Mouse (Mus musculus) R1 (cell line): ENCODE data around the gene Med26.

Experiments
- DNase-seq: peaks from one replicate; pipeline ENCODE4 v3.0.0-alpha.2; 2018; ENCODE audit warnings: low read depth, low spot score

Gene Med26

DNA sequence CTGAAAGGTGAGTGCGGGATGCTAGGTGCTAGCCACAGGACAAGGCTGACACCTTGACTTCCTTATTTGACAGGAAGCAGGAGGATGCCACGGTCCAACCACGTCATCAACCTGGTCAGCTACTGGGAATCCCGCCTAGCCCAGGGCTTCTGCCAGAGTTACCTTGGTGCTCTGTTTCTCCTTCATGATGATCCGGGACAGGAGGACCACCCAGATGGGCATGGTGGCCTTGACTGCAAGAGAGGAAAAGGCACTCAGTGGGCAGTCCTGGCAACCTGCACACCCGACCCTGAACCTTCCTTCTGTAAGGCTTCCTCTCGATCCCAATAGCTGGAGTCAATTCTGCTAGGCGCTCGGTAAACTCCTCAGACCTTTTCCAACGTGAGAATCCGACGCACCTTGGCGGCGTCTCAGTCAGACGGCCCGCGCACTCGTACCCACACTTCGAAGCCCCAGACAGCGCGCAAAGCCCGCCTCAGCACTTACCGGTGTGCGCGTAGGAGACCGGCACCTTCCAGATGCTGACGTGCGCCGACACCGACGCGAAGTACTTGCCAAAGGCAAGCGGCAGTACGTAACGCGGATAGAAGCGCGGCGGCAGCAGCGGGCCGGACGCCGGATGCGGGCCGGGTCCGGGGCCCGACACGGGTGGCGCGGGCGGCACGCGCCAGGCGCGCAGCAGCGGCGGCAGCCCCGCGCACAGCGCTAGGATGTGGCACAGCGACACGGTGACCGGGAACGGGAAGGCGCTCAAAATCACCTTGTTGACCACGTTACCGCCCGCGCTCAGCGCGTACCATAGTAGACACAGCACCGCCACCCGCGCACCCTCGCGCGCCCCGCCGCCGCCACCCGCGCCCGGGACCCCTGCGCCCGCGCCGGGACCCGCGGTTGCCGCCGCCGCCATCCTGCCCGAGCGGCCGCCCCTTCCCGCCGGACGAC is 56.1 kb downstream of the Med26 start, which contains the start of gene Slc35e1:
Slc35e1 (minus strand) TSS at position 935 of the 942 bp plus-strand sequence.
- DNase-seq = peak; percentile 57

- DNase-seq = no peak
These were observed 57.1 kb downstream of the Med26 start for GRCm38 (mm10) chr8:72491017-72491416.

DNA sequence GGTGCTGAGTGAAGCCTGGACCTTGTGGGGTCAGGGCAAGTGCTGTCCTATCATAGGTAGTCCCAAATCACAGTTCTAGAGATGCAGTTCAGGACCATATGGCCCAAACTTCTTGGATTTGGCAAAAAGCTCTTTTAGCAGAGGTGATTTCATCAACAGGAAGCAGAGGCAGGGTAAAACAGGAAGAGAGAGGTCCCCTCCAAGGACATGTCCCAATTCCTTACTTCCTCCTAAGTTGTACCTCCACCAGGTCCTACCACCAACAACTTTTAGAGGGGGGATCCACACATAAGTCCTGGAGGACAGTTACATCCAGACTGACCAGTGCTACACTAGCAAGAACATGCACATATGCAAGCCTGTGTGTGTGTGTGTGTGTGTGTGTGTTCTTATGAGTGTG is 61.1 kb downstream of the Med26 start:
- DNase-seq = no peak

DNA sequence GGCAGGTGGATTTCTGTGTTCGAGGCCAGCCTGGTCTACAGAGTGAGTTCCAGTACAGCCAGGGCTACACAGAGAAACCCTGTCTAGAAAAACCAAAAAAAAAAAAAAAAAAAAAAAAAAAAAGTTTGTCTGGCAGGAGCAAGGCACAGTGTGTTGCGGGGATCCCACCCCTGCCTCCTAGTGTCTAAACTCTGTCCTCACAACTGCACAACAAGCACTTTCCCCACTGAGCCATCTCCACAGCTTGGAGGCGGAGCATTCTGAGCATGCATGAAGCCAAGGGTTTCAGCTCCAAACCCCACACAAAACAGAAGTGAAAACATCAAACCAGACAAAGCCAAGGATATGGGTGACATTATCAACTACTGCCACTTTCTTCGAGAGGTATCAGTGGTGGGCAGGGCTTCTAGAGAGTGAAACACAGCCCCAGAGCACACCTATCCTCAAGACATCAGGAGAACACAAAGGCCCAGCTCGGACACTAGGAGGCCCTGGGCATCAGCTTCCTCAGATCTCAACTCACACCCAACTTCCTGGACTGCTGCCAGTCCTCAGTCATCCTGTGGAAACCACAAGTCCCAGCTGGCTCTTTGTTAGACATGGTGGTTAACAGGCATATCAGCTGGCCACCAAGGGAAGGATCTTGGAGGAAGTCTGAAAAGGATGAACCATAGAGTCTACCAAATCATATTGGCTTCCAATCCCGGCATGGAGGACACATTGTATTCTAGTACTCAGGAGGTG is 62.4 kb downstream of the Med26 start:
- DNase-seq = peak; percentile 58

DNA sequence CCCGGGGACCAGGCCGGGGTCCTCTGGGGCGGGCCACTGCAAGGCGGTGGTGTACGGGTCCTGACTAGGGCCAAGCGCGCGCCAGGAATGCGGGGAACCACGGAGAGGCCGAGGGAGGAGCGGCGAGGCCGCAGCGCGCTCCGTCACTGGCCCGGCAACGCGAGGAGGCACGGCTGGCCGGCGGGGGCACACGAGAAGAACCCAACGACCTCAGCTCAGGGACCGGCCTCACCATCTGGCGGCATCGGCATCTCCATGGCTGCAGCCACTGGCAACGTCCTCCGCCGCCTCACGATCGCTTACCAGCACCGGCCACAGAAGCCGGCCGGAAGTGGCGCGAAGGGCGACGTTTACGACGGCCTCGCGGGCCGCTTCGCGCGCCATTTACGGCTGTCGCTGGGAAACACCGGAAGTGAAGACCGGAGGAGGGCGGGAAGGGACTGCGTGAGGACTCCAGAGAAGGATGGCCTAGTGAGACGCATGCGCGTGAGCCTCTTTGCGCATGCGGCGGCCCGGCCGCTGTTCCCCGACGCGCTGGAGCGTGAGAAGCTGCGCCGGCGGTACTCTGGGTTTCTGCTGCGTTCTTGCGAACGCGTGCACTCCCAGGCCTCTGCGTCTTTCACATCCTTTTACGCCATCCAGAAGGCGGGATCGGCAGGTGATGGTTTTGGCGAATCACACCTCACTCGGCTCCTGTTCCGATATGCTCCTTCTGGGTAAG is 73.1 kb downstream of the Med26 start, which contains the start of gene Cherp:
Cherp (minus strand) TSS at position 401 of the 721 bp plus-strand sequence.
- peak; percentile 99 for DNase-seq

DNA sequence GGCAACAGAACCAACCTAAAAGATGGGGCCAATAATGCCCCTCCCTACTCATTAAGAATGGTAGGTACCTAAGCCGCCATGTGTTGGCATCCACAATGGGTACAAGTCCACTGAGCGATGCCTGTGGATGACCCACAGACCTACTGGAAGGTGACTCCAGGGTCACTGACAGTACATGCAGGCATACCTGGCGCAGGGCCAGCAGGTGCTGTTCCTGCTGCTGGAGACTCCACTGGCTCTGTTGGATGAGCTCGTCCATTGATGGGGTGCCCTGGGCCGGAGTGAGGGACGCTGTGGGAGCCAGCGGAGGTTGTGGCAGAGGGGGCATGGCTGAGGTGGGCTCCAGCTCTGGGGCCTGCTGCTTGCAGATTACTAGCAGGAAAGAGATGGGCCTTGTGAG is 77.4 kb downstream of the Med26 start:
- DNase-seq = no peak

- no peak for DNase-seq
These were observed 78.1 kb downstream of the Med26 start for GRCm38 (mm10) chr8:72469984-72470383.

- no peak for DNase-seq
These were observed 78.8 kb downstream of the Med26 start for GRCm38 (mm10) chr8:72469243-72469642.

GRCm38 (mm10) chr8:72464211-72464610 is 83.9 kb downstream of the Med26 start:
- no peak for DNase-seq

- DNase-seq = no peak
These were observed 88.1 kb downstream of the Med26 start for GRCm38 (mm10) chr8:72459881-72460533.

- no peak for DNase-seq
These were observed 89.6 kb downstream of the Med26 start for GRCm38 (mm10) chr8:72458457-72458856.

DNA sequence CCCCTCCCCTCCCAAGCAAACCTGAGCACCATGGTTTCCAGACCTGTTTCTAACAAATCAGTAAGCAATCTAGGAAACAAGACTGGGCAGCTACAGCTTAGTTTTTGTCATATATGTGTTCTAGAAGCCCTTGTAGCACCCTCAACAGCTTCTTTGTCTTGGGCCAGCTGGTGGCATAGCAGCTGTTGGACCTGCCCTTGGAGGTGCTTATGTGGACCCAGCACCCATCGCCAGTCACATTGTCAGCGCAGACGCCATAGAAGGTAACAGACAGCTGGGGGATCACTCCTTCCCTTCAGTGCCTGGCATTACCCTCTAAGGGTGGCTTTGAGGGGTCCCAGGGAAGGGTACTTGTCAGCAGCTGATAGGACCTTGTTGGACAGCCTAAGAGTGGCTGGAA is 90.3 kb downstream of the Med26 start:
- DNase-seq = no peak

DNA sequence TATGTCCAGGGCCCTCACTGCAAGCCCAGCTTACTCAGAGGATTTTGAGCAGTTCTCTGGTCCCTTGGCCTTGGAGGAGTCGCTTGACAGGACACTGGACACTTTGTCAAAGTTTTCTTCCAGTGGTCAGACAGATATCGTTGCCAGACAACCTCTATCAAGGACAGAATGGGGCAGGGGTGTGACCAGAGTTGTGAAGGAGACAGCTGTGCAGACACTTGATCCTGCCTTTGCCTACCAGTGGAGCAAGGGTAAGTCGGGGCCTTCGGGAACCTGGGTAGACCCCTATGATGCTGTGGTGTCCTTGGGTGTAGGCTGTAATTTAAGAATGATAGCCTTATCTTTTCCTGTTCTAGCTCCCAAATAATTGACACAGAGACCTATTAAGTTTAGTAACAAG is 92.8 kb downstream of the Med26 start:
- no peak for DNase-seq

DNA sequence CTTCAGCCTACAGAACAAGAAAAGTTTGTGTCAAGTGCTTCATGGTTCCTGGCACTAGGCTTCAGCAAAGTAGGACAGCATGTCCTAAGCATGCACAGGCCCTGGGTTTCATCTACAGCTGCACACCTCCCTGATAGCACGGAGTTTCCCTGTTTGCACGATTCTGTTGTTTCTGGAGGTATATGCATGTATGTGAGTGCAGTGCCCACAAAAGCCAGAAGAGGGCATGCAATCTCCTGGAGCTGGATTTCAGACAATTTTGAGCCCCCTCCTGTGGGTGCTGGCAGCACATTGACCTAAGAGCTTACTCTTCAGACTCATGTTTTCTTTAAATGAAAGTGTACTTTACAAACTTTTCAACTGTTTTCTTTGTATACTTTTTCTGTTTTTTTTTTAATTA is 94.2 kb downstream of the Med26 start:
- DNase-seq = peak; percentile 77

DNA sequence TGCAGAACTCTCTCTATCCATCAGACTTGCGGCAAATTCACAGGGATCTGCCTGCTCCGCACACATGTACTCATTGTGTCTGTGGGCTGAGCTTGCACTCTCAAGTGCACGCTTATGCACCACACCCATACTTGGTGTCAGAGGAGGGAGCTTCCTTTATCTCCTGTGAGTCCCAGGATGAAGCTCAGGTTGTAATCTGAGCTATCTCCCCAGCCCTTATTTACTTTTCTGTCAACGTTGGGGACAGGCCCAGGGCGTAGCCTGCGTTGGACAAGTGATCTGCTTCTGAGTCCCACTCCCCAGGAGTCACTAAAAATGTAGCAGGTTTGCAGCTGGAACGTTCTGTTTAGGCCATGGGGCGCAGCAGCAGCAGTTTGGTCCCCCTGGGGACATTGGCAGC is 96.6 kb downstream of the Med26 start:
- no peak for DNase-seq

DNA sequence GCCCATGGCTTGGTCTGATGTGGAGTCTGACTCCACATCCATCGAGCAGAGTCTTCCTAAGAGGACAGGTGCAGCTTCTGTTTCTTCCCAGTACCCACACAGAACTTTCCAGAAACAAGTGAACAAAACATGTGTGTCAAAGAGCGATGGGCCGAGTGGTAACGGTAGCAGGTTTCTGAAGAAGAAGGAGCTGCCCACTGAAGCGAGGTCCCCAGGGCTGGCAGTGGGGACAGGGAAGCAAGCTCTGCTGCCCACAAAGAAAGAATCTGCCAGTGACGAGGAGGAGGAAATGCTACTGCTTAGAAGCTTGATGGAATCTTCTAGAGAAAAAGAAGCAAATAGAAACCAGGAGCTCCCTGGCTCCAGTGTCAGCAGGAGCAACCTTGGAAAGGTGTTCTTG is 103.0 kb downstream of the Med26 start:
- DNase-seq = no peak
